Mouse (Mus musculus) adrenal gland, adult (tissue): Measurements from ENCODE around the gene Tmem131.

Experiments
- DNase-seq, 2 experiments: peaks; one replicate each; pipeline ENCODE4 v3.0.0; 2022 to 2023; ENCODE audit warnings: low spot score in 1 of 2; ENCODE audit not compliant: inconsistent age in 2 of 2

Gene Tmem131

DNA sequence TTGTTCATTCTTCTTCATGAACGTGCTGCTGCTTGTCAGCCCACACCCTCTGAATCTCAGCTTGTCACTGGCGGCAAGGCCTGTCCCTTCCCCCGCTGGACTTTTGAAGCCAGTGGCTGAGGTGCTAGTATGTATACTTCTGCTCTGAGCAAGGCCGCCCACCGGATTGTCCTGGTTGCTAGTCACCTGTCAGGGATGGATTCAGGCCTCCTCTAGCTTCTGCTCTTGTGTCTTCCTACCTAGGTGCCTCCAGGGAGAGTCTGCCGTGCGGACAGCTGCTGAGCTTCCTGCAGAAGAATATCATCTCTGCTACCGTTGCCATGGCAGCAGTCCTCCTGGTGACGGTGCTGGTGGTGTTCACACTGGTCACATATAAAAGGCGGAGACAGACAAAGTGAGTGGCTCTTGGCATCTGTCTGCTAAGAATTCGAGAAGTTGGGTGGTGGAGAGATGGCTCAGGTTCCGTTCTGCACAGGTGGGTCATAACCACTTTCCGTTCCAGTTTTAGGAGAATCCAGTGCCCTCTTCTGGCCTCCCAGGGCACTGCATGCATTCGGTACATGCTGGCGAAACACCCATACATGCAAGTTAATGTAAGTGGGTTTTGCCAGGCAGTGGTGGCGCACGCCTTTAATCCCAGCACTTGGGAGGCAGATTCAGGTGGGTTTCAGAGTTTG is 199.1 kb downstream of the Tmem131 start:
- DNase-seq, result peak; percentile 48 to 89

DNA sequence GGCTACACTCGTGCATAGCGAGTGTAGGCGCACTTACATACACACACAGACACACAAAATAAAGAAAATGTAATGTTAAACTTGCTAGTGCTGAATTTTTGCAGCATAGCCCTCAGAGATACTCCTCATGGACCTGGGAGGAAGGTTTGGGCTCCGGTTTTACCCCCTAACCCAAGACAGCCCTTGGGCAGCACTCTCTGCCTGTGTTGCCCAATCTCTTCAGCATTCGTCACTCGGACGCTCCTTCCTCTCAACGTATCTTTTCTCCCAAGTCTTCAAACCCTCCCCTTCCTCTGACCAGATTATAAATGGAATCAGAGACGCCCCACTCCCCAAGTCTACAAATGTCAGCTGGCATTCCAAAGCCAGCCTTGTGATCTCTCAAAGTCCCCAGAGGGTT is 200.4 kb downstream of the Tmem131 start:
- no peak for DNase-seq
